Mouse (Mus musculus) gastrocnemius, postnatal 10 days (tissue): ENCODE results near the gene Arhgap17. TPM values are rescaled to one million over a fixed set of nuclear protein-coding genes. Genes with fewer than 3 reads are reported as not detected.

Source experiments
- DNase-seq: peaks from one replicate; pipeline ENCODE4 v3.0.0; 2021; ENCODE audit warnings: mixed read lengths
- total RNA-seq, 2 experiments: library from RNA; stranded (reverse); gene quantifications; 2 replicates each; pipeline ENCODE4 v1.2.3; 2021

Gene Arhgap17
- total RNA-seq, 2 experiments from 2014 or later = 18.6 to 31.9 TPM

GRCm38 (mm10) chr7:123368778-123369746 is 653 bp downstream of the Arhgap17 start:
- DNase-seq = peak; percentile 56

GRCm38 (mm10) chr7:123368187-123368586 is 1.5 kb downstream of the Arhgap17 start:
- no peak for DNase-seq

GRCm38 (mm10) chr7:123367218-123368150 is 2.2 kb downstream of the Arhgap17 start:
- no peak for DNase-seq

- DNase-seq = no peak
These were observed 2.9 kb downstream of the Arhgap17 start for GRCm38 (mm10) chr7:123366806-123367205.

GRCm38 (mm10) chr7:123365876-123366741 is 3.6 kb downstream of the Arhgap17 start:
- no peak for DNase-seq

- no peak for DNase-seq
These were observed 5.7 kb downstream of the Arhgap17 start for GRCm38 (mm10) chr7:123363971-123364370.

GRCm38 (mm10) chr7:123362806-123363205 is 6.9 kb downstream of the Arhgap17 start:
- no peak for DNase-seq

GRCm38 (mm10) chr7:123361229-123361980 is 8.3 kb downstream of the Arhgap17 start:
- DNase-seq = no peak

- no peak for DNase-seq
These were observed 9.5 kb downstream of the Arhgap17 start for GRCm38 (mm10) chr7:123360185-123360584.

- no peak for DNase-seq
These were observed 10.6 kb downstream of the Arhgap17 start for GRCm38 (mm10) chr7:123359101-123359500.

GRCm38 (mm10) chr7:123356158-123356557 is 13.6 kb downstream of the Arhgap17 start:
- no peak for DNase-seq

GRCm38 (mm10) chr7:123354851-123355250 is 14.9 kb downstream of the Arhgap17 start:
- no peak for DNase-seq

- DNase-seq = no peak
These were observed 15.3 kb downstream of the Arhgap17 start for GRCm38 (mm10) chr7:123354392-123354791.

GRCm38 (mm10) chr7:123353879-123354278 is 15.8 kb downstream of the Arhgap17 start:
- no peak for DNase-seq

GRCm38 (mm10) chr7:123353081-123353480 is 16.6 kb downstream of the Arhgap17 start:
- no peak for DNase-seq

- DNase-seq = no peak
These were observed 19.5 kb downstream of the Arhgap17 start for GRCm38 (mm10) chr7:123350243-123350642.

GRCm38 (mm10) chr7:123349813-123350212 is 19.9 kb downstream of the Arhgap17 start:
- no peak for DNase-seq

GRCm38 (mm10) chr7:123346631-123347290 is 23.0 kb downstream of the Arhgap17 start:
- no peak for DNase-seq

GRCm38 (mm10) chr7:123345041-123345544 is 24.6 kb downstream of the Arhgap17 start:
- no peak for DNase-seq
